Mouse (Mus musculus): ENCODE results near the gene Ldhc. TPM values are rescaled to one million over a fixed set of nuclear protein-coding genes. Genes with fewer than 3 reads are reported as not detected.
"Not testable (repeated sequence)": the region's sequence is repeated elsewhere in the genome, so short reads cannot be mapped to it uniquely, and the experiment has no call there.

Gene Ldhc
- polyA plus RNA-seq, 1 experiment from 2014 or later, result not detected

DNA sequence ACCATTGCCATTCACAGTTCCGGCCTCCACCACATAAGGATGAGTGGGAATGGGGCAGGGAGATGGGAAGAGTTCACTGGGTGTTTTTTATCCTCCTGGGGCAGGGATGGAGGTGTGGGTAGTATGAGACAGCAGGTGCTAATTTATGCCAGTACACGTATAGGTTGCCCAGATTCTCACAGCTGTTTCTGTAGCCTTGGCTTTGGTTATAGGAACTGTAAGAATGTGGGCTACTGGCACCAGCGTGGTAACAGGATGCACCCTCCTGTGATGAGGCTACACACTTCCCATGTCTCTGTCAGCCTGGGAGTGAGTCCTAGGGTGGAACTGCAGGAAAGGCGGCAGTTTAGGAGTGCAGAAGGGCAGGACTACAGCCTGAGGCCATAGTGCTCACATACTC lies 15.8 kb downstream of the Ldhc start:
- Histone ChIP-seq H3K4me1 (ENCODE audit: control insufficient read depth, insufficient read depth, low read length) (no peaks in the 10 kb centered on the region), H3K4me2 (ENCODE audit: low read depth, low read length) (no peak overlapping the region), H3K27ac (ENCODE audit: low read length) (no peak overlapping the region), H3K36me3 (ENCODE audit: control insufficient read depth, insufficient read depth) (no peaks in the 10 kb centered on the region), H3K27me3 (ENCODE audit: control insufficient read depth, insufficient read depth, low read length) (no peaks in the 10 kb centered on the region), H3K9me3 (replicated peaks; ENCODE audit: control insufficient read depth, low read length) (no peaks in the 10 kb centered on the region), H3K9ac (ENCODE audit: low read length) (no peak overlapping the region), H3K4me3 (ENCODE audit: low read length) (no peak overlapping the region)
- WGBS, result 69% methylated on average over 4 of the region's 4 CpGs
- no peak for ATAC-seq (replicated peaks; ENCODE audit: extremely low read depth, insufficient read depth, low FRiP score)

DNA sequence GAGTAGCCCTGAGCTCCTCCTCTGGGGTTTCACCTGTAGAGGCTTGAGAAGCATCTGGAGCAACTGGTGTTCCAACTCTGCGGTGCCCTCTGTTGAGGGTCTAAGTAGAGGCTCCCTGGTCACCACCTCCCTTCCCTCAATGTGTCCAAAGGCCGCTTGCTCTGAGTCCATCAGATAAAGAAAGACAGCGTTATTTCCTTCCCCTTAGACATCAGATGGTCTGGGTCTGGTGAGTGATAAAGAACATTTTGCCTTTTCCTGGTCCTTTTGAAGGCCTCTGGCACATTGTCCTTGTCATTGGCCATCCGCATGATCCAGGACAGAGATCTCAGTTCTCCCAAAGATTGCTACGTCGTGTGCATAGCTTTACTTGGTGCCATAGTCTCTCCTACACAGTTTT lies 16.3 kb downstream of the Ldhc start:
- H3K9me3 ChIP-seq (replicated peaks; ENCODE audit: control insufficient read depth, low read length), result no peaks in the 10 kb centered on the region
- no peaks in the 10 kb centered on the region for H3K4me1 ChIP-seq (ENCODE audit: control insufficient read depth, insufficient read depth, low read length)
- H3K4me2 ChIP-seq (ENCODE audit: low read depth, low read length), result no peak overlapping the region
- no peak for ATAC-seq (replicated peaks; ENCODE audit: extremely low read depth, insufficient read depth, low FRiP score)
- 72% methylated on average over 6 of the region's 6 CpGs for WGBS
- H3K27ac ChIP-seq (ENCODE audit: low read length), result no peak overlapping the region
- H3K27me3 ChIP-seq (ENCODE audit: control insufficient read depth, insufficient read depth, low read length), result no peaks in the 10 kb centered on the region
- no peak overlapping the region for H3K4me3 ChIP-seq (ENCODE audit: low read length)
- no peaks in the 10 kb centered on the region for H3K36me3 ChIP-seq (ENCODE audit: control insufficient read depth, insufficient read depth)
- no peak overlapping the region for H3K9ac ChIP-seq (ENCODE audit: low read length)

DNA sequence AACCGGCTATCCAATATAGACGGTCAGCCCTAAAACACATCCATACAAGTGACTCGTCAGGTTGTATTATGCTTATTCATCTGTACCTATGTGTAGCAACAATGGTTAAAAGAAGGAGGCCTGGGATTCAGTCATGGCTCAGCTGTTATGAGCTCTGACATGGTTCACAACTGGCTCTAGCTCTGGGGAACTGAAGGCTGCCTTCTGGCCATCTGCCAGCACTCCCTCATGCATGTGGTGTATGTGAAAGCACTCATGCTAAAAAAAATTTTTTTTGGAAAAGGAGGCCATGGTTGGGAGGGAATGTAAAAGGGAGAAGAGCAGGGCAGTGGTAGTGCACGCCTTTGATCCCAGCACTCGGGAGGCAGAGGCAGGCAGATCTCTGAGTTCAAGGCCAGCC lies 18.8 kb downstream of the Ldhc start:
- Histone ChIP-seq H3K36me3 (ENCODE audit: control insufficient read depth, insufficient read depth) (no peaks in the 10 kb centered on the region), H3K4me1 (ENCODE audit: control insufficient read depth, insufficient read depth, low read length) (no peaks in the 10 kb centered on the region), H3K4me3 (ENCODE audit: low read length) (no peak overlapping the region), H3K9ac (ENCODE audit: low read length) (no peak overlapping the region), H3K27ac (ENCODE audit: low read length) (no peak overlapping the region), H3K27me3 (ENCODE audit: control insufficient read depth, insufficient read depth, low read length) (no peaks in the 10 kb centered on the region), H3K4me2 (ENCODE audit: low read depth, low read length) (no peak overlapping the region), H3K9me3 (replicated peaks; ENCODE audit: control insufficient read depth, low read length) (no peaks in the 10 kb centered on the region)
- no peak for ATAC-seq (replicated peaks; ENCODE audit: extremely low read depth, insufficient read depth, low FRiP score)
- 90% methylated on average over 5 of the region's 5 CpGs for WGBS

DNA sequence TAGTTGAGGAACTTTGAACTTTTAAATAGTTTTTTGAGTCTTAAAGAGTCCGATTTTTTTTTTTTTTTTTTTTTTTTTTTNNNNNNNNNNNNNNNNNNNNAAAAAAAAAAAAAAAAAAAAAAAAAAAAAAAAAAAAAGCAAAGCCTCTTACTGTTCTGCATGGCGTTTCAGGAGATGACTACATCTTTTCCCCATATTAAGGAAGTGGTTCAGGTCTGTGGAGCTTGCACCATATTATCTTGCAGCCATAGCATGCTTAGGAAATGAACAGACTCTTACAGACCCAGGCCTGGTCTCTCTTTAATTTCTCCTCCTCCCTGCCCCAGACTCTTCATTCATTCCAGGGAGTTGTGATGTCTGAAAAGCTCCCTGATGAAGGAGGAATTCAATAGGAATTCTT lies 20.0 kb downstream of the Ldhc start:
- H3K4me2 ChIP-seq (ENCODE audit: low read depth, low read length), result no peak overlapping the region
- H3K4me3 ChIP-seq (ENCODE audit: low read length), result no peak overlapping the region
- H3K9ac ChIP-seq (ENCODE audit: low read length), result no peak overlapping the region
- no peak overlapping the region for H3K27ac ChIP-seq (ENCODE audit: low read length)
- no peaks in the 10 kb centered on the region for H3K4me1 ChIP-seq (ENCODE audit: control insufficient read depth, insufficient read depth, low read length)
- WGBS, result 85% methylated on average over 2 of the region's 2 CpGs
- ATAC-seq (replicated peaks; ENCODE audit: extremely low read depth, insufficient read depth, low FRiP score), result no peak
- H3K9me3 ChIP-seq (replicated peaks; ENCODE audit: control insufficient read depth, low read length), result no peaks in the 10 kb centered on the region
- peaks cover 3% of the 10 kb centered on the region for H3K36me3 ChIP-seq (ENCODE audit: control insufficient read depth, insufficient read depth)
- no peaks in the 10 kb centered on the region for H3K27me3 ChIP-seq (ENCODE audit: control insufficient read depth, insufficient read depth, low read length)

DNA sequence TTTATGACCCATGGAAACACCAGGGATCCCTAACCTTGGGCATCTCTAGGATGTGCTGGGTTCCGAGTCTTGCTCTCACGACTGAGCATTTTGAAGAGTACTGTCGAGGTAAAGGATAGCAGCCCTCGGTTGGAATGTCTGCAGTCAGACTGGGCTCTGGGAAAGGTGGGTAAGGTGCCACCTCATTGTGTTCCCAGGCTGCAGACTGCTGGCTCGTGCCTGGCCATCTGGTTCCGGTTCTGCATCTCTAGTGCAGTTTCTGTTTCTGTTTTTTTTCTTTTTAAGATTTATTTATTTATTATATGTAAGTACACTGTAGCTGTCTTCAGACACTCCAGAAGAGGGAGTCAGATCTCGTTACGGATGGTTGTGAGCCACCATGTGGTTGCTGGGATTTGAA lies 20.9 kb downstream of the Ldhc start:
- not testable (repeated sequence) for H3K4me3 ChIP-seq (ENCODE audit: low read length); H3K4me2 ChIP-seq (ENCODE audit: low read depth, low read length); H3K4me1 ChIP-seq (ENCODE audit: control insufficient read depth, insufficient read depth, low read length); H3K36me3 ChIP-seq (ENCODE audit: control insufficient read depth, insufficient read depth); ATAC-seq (replicated peaks; ENCODE audit: extremely low read depth, insufficient read depth, low FRiP score); H3K9ac ChIP-seq (ENCODE audit: low read length); H3K27me3 ChIP-seq (ENCODE audit: control insufficient read depth, insufficient read depth, low read length); H3K9me3 ChIP-seq (replicated peaks; ENCODE audit: control insufficient read depth, low read length); H3K27ac ChIP-seq (ENCODE audit: low read length)
- 80% methylated on average over 6 of the region's 8 CpGs for WGBS

DNA sequence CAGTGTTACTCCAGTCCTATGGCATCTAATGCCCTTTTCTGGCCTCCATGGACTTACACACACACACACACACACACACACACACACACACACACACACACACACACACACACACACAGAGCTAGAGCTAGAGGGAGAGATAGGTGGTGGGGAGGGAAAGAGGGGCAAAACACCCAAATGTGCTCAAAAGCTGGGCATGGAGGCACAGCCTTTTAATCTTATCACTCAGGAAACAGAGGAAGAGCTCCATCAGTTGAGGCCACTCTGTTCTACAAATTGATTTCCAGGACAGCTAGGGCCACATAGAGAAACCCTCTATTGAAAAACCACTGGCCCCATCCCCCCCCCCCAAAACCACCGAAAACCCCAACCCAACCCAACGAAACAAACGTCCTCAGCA lies 22.3 kb downstream of the Ldhc start:
- H3K27ac ChIP-seq (ENCODE audit: low read length), result no peak overlapping the region
- peaks cover 11% of the 10 kb centered on the region for H3K36me3 ChIP-seq (ENCODE audit: control insufficient read depth, insufficient read depth)
- H3K4me1 ChIP-seq (ENCODE audit: control insufficient read depth, insufficient read depth, low read length), result no peaks in the 10 kb centered on the region
- H3K4me2 ChIP-seq (ENCODE audit: low read depth, low read length), result no peak overlapping the region
- no peak overlapping the region for H3K9ac ChIP-seq (ENCODE audit: low read length)
- H3K27me3 ChIP-seq (ENCODE audit: control insufficient read depth, insufficient read depth, low read length), result no peaks in the 10 kb centered on the region
- no peak overlapping the region for H3K4me3 ChIP-seq (ENCODE audit: low read length)
- no peak for ATAC-seq (replicated peaks; ENCODE audit: extremely low read depth, insufficient read depth, low FRiP score)
- WGBS, result 53% methylated on average over 3 of the region's 3 CpGs
- no peaks in the 10 kb centered on the region for H3K9me3 ChIP-seq (replicated peaks; ENCODE audit: control insufficient read depth, low read length)

DNA sequence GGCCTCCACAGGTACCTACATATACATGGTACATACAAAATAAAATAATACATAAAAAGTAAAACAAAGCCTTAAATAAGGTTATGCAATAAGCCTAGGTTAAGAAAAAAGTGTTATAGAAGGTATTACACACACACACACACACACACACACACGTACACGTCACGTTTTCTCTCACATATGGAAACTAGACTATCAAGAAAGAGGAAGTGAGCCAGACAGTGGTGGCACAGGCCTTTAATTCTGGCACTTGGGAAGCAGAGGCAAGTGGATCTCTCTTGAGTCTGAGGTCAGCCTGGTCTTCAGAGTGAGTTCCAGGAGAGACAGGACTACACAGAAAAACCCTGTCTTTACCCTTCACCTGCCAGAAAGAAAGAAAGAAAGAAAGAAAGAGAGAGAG lies 34.5 kb downstream of the Ldhc start:
- WGBS, result 76% methylated on average over 3 of the region's 3 CpGs
- Histone ChIP-seq H3K36me3 (ENCODE audit: control insufficient read depth, insufficient read depth) (peaks cover 48% of the 10 kb centered on the region), H3K4me2 (ENCODE audit: low read depth, low read length) (no peak overlapping the region), H3K4me3 (ENCODE audit: low read length) (no peak overlapping the region), H3K27me3 (ENCODE audit: control insufficient read depth, insufficient read depth, low read length) (no peaks in the 10 kb centered on the region), H3K9ac (ENCODE audit: low read length) (no peak overlapping the region), H3K27ac (ENCODE audit: low read length) (no peak overlapping the region), H3K9me3 (replicated peaks; ENCODE audit: control insufficient read depth, low read length) (no peaks in the 10 kb centered on the region), H3K4me1 (ENCODE audit: control insufficient read depth, insufficient read depth, low read length) (no peaks in the 10 kb centered on the region)
- no peak for ATAC-seq (replicated peaks; ENCODE audit: extremely low read depth, insufficient read depth, low FRiP score)

DNA sequence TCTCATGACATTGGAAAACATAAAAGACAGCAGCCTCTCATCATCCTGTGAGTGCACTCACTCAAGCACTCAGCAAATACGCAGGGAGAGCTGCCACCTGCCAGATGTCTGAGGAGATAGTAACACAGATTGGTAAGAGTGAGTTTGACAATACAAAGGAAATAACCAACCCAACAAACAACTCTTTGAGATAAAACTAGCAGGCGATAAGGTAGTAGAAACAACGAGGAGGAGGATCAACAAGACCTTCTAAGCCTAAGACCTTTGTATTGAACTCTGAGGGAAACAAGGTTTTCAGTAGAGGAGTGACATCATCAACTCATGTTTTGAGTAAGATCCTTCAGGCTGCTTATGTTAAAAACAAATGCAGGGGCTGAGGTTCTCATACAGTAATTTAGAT lies 38.3 kb downstream of the Ldhc start:
- ATAC-seq (replicated peaks; ENCODE audit: extremely low read depth, insufficient read depth, low FRiP score), result no peak
- Histone ChIP-seq H3K9me3 (replicated peaks; ENCODE audit: control insufficient read depth, low read length) (no peaks in the 10 kb centered on the region), H3K4me2 (ENCODE audit: low read depth, low read length) (no peak overlapping the region), H3K4me3 (ENCODE audit: low read length) (no peak overlapping the region), H3K27me3 (ENCODE audit: control insufficient read depth, insufficient read depth, low read length) (no peaks in the 10 kb centered on the region), H3K4me1 (ENCODE audit: control insufficient read depth, insufficient read depth, low read length) (peaks cover 5% of the 10 kb centered on the region; the same call in 1 of the 2 replicates), H3K9ac (ENCODE audit: low read length) (no peak overlapping the region), H3K27ac (ENCODE audit: low read length) (no peak overlapping the region), H3K36me3 (ENCODE audit: control insufficient read depth, insufficient read depth) (peaks cover 46% of the 10 kb centered on the region)
- 79% methylated on average over 3 of the region's 3 CpGs for WGBS

DNA sequence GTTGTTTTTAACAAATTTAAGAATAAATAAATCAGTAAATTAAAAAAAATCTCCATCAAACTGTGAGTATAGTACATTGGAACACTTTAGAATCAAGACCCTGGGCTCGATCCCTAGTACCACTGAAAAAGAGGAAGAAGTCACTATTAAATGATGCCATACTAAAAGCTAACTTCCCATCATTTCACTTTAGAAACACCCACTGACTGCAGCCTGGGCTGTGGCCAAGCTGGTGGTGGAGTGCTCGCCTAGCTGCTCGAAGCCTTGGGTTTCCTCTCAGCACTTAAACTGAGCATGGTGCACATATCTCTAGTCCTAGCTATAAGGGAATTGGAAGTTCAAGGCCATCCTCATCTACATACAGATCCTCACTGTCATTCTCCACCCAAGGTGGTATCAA lies 50.2 kb downstream of the Ldhc start:
- Histone ChIP-seq H3K27me3 (ENCODE audit: control insufficient read depth, insufficient read depth, low read length) (no peaks in the 10 kb centered on the region), H3K9ac (ENCODE audit: low read length) (no peak overlapping the region), H3K4me2 (ENCODE audit: low read depth, low read length) (no peak overlapping the region), H3K9me3 (replicated peaks; ENCODE audit: control insufficient read depth, low read length) (no peaks in the 10 kb centered on the region), H3K27ac (ENCODE audit: low read length) (no peak overlapping the region), H3K36me3 (ENCODE audit: control insufficient read depth, insufficient read depth) (peaks cover 55% of the 10 kb centered on the region), H3K4me3 (ENCODE audit: low read length) (no peak overlapping the region), H3K4me1 (ENCODE audit: control insufficient read depth, insufficient read depth, low read length) (no peaks in the 10 kb centered on the region)
- WGBS, result 91% methylated on average over 3 of the region's 3 CpGs
- ATAC-seq (replicated peaks; ENCODE audit: extremely low read depth, insufficient read depth, low FRiP score), result no peak

DNA sequence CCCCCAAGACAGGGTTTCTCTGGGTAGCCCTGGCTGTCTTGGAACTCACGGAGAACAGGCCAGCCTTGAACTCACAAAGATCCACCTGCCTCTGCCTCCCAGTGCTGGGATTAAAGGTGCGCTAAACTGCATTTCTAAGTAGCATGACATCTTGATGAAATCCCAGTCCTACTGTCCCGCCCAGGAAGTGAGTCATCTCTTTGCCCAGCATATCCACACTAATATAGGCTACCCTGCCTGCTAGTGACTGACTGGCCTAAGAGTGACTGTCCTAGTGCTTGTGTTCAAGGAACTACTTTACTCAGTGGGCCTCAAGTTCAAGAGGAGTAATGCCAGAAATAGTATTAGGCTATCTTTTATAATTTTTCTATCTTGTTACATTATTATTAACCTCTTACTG lies 55.4 kb downstream of the Ldhc start:
- Histone ChIP-seq H3K27me3 (ENCODE audit: control insufficient read depth, insufficient read depth, low read length) (no peaks in the 10 kb centered on the region), H3K4me3 (ENCODE audit: low read length) (no peak overlapping the region), H3K9ac (ENCODE audit: low read length) (no peak overlapping the region), H3K4me2 (ENCODE audit: low read depth, low read length) (no peak overlapping the region), H3K27ac (ENCODE audit: low read length) (no peak overlapping the region), H3K9me3 (replicated peaks; ENCODE audit: control insufficient read depth, low read length) (no peaks in the 10 kb centered on the region), H3K4me1 (ENCODE audit: control insufficient read depth, insufficient read depth, low read length) (peaks cover 22% of the 10 kb centered on the region), H3K36me3 (ENCODE audit: control insufficient read depth, insufficient read depth) (peaks cover 16% of the 10 kb centered on the region)
- WGBS, result 85% methylated on average over 3 of the region's 3 CpGs
- no peak for ATAC-seq (replicated peaks; ENCODE audit: extremely low read depth, insufficient read depth, low FRiP score)
